Mouse (Mus musculus): ENCODE data around the gene Capza1.

Capza1 gene

GRCm38 (mm10) chr3:104788561-104789311 is 75.6 kb downstream of the Capza1 start:
- peak; percentile 71 for DNase-seq (ENCODE audit: low spot score)

- no peak for DNase-seq (ENCODE audit: low spot score)
Observed at GRCm38 (mm10) chr3:104788075-104788474, 76.2 kb downstream of the Capza1 start, which contains the start of gene Rhoc. Gene Rhoc, plus strand, starts transcription at chr3:104788375.

GRCm38 (mm10) chr3:104785284-104785683 is 79.0 kb downstream of the Capza1 start:
- no peak for DNase-seq (ENCODE audit: low spot score)

GRCm38 (mm10) chr3:104783971-104784500 is 80.3 kb downstream of the Capza1 start:
- no peak for DNase-seq (ENCODE audit: low spot score)

- DNase-seq (ENCODE audit: low spot score), result no peak
Observed at GRCm38 (mm10) chr3:104782061-104782681, 82.1 kb downstream of the Capza1 start.

- no peak for DNase-seq (ENCODE audit: low spot score)
Observed at GRCm38 (mm10) chr3:104781471-104781903, 82.8 kb downstream of the Capza1 start, which contains the start of gene Fam19a3. Gene Fam19a3, minus strand, starts transcription at chr3:104781840.

GRCm38 (mm10) chr3:104780561-104781420 is 83.5 kb downstream of the Capza1 start, which contains the start of gene Ppm1j:
Gene Ppm1j, plus strand, starts transcription at chr3:104781056.
- DNase-seq (ENCODE audit: low spot score), result peak; percentile 72

- peak; percentile 70 for DNase-seq (ENCODE audit: low spot score)
Observed at GRCm38 (mm10) chr3:104779949-104780348, 84.4 kb downstream of the Capza1 start.

- no peak for DNase-seq (ENCODE audit: low spot score)
Observed at GRCm38 (mm10) chr3:104777342-104777741, 87.0 kb downstream of the Capza1 start.

- no peak for DNase-seq (ENCODE audit: low spot score)
Observed at GRCm38 (mm10) chr3:104773301-104773700, 91.0 kb downstream of the Capza1 start.
